Mouse (Mus musculus): ENCODE measurements around the gene Tspan33.

GRCm38 (mm10) chr6:29729491-29729890 lies 35.5 kb downstream of the Tspan33 start:
- no peak for TF ChIP-seq GATA1 (IDR thresholded peaks at IDR 0.05; ENCODE audit: borderline replicate concordance, low read length)
- TF ChIP-seq FLI1 (IDR thresholded peaks at IDR 0.05; ENCODE audit: low read length), result no peak
